Mouse (Mus musculus) thymus, postnatal 10 days (tissue): ENCODE measurements around the gene Fbn1.

Experiments used
- DNase-seq, 2 experiments: peaks; one replicate each; pipeline ENCODE4 v3.0.0; 2021; ENCODE audit warnings: low spot score in 2 of 2

Gene Fbn1

GRCm38 (mm10) chr2:125507893-125508292 is at the start of gene Fbn1:
Fbn1 (minus strand) TSS chr2:125507993.
- DNase-seq = no peak

- no peak for DNase-seq
Measured at GRCm38 (mm10) chr2:125555830-125556229, 48.0 kb upstream of the Fbn1 start.

GRCm38 (mm10) chr2:125548806-125549578 is 41.2 kb upstream of the Fbn1 start:
- DNase-seq = no peak

GRCm38 (mm10) chr2:125544986-125545385 is 37.2 kb upstream of the Fbn1 start:
- DNase-seq = no peak

GRCm38 (mm10) chr2:125543646-125544045 is 35.9 kb upstream of the Fbn1 start:
- DNase-seq = no peak

- no peak for DNase-seq
Measured at GRCm38 (mm10) chr2:125541451-125541850, 33.7 kb upstream of the Fbn1 start.

GRCm38 (mm10) chr2:125540579-125540978 is 32.8 kb upstream of the Fbn1 start:
- DNase-seq = no peak

- no peak for DNase-seq
Measured at GRCm38 (mm10) chr2:125539640-125540039, 31.8 kb upstream of the Fbn1 start.

GRCm38 (mm10) chr2:125530665-125531064 is 22.9 kb upstream of the Fbn1 start:
- no peak for DNase-seq

- DNase-seq = no peak
Measured at GRCm38 (mm10) chr2:125526566-125526965, 18.8 kb upstream of the Fbn1 start.

- DNase-seq = no peak
Measured at GRCm38 (mm10) chr2:125525484-125525883, 17.7 kb upstream of the Fbn1 start.

GRCm38 (mm10) chr2:125516594-125516993 is 8.8 kb upstream of the Fbn1 start:
- no peak for DNase-seq

- no peak for DNase-seq
Measured at GRCm38 (mm10) chr2:125515291-125516057, 7.7 kb upstream of the Fbn1 start.

- no peak for DNase-seq
Measured at GRCm38 (mm10) chr2:125514391-125514790, 6.6 kb upstream of the Fbn1 start.

- no peak for DNase-seq
Measured at GRCm38 (mm10) chr2:125512544-125512943, 4.8 kb upstream of the Fbn1 start.

- no peak for DNase-seq
Measured at GRCm38 (mm10) chr2:125511898-125512297, 4.1 kb upstream of the Fbn1 start.

GRCm38 (mm10) chr2:125510752-125511151 is 3.0 kb upstream of the Fbn1 start:
- DNase-seq = no peak

GRCm38 (mm10) chr2:125508381-125508780 is 588 bp upstream of the Fbn1 start:
- DNase-seq = no peak

- no peak for DNase-seq
Measured at GRCm38 (mm10) chr2:125506316-125507054, 1.3 kb downstream of the Fbn1 start.

- no peak for DNase-seq
Measured at GRCm38 (mm10) chr2:125505746-125506315, 2.0 kb downstream of the Fbn1 start.

GRCm38 (mm10) chr2:125505006-125505745 is 2.6 kb downstream of the Fbn1 start, which contains the start of gene Gm9913:
Gm9913 (plus strand) TSS chr2:125505089.
- no peak for DNase-seq
